Mouse (Mus musculus): ENCODE data around the gene Btbd9. TPM values are rescaled to one million over a fixed set of nuclear protein-coding genes. Genes with fewer than 3 reads are reported as not detected.
A peak's percentile ranks its signal among the peaks of the same experiment; 100 is the strongest.

The Btbd9 gene
- polyA plus RNA-seq, 1 experiment = 80.3 TPM

DNA sequence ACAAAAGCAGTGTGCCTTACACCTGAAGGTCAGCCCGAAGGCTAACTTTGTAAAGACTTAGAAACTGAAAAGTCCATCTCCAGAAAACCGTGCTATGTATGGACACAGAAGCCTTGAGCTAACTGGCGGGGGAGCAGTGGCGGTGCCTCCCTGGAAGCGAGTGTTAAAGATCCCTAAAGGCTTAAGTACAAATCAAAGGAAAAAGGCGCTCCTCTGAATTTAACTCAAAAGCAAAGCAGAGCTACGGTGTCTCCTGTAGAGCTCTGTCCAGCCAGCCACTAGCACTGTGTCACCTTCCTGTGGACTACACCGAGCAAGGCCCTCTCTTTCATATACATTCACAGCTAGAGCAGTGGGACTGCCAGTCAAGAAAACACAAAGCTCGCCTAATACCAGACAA lies 98.1 kb downstream of the Btbd9 start:
- H3K36me3 ChIP-seq (replicated peaks; ENCODE audit: low read length) = peaks cover 39% of the 10 kb centered on the region
- peaks cover 21% of the 10 kb centered on the region for H3K4me1 ChIP-seq
- TF ChIP-seq GATA1 (IDR thresholded peaks at IDR 0.05; ENCODE audit: borderline replicate concordance, low read length) = no peak
- TF ChIP-seq FLI1 (IDR thresholded peaks at IDR 0.05; ENCODE audit: low read length) = no peak
- H3K27me3 ChIP-seq (replicated peaks) = no peaks in the 10 kb centered on the region
- peaks cover under 1% of the 10 kb centered on the region; the same call in 1 of the 2 replicates for H3K9me3 ChIP-seq
- H3K4me3 ChIP-seq (replicated peaks) = no peak overlapping the region

DNA sequence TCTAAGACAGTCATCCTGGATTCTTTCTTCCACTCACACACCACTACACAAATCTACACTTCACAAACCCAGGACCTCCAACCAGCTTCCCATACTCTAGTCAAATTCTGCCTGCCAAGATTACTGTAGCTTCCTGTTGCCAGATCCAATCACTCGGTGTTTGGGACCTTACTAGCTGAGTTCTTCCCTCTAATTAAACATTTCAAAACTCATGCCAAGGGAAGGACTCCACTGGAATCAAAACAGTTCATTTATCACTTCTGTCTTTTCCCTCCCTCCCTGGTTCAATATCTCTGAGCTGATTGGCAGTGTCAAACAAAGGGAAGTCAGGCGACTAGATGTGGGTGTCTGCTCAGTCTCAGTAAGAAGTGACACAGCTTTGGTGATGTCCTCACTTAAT lies 101.7 kb downstream of the Btbd9 start:
- TF ChIP-seq FLI1 (IDR thresholded peaks at IDR 0.05; ENCODE audit: low read length) = no peak
- TF ChIP-seq GATA1 (IDR thresholded peaks at IDR 0.05; ENCODE audit: borderline replicate concordance, low read length) = no peak
- Histone ChIP-seq H3K9me3 (no peaks in the 10 kb centered on the region), H3K4me3 (replicated peaks) (no peak overlapping the region), H3K27me3 (replicated peaks) (no peaks in the 10 kb centered on the region), H3K36me3 (replicated peaks; ENCODE audit: low read length) (peaks cover 17% of the 10 kb centered on the region), H3K4me1 (peaks cover 32% of the 10 kb centered on the region)

DNA sequence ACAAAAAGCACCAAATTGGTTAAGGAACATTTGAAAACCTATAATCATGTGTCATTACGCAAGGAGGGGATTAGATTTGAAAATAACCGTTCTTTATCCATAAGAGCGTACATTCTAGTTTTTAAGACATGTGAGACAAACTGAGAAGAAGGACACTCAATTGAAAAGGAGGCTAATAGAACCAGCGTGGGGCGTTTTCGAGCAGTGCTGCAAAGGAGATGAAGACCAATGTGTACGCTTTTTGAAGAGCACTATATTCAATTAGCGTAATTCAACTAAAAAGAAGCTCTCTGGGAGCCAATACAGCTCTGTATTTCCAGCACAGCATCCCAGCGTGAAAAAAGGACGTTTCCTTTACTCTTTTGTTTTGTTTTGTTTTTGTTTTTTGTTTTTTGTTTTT lies 103.5 kb downstream of the Btbd9 start:
- Histone ChIP-seq H3K4me3 (replicated peaks) (no peak overlapping the region), H3K9me3 (no peaks in the 10 kb centered on the region), H3K27me3 (replicated peaks) (no peaks in the 10 kb centered on the region), H3K4me1 (peaks cover 31% of the 10 kb centered on the region), H3K36me3 (replicated peaks; ENCODE audit: low read length) (peaks cover 13% of the 10 kb centered on the region)
- no peak for TF ChIP-seq GATA1 (IDR thresholded peaks at IDR 0.05; ENCODE audit: borderline replicate concordance, low read length)
- no peak for TF ChIP-seq FLI1 (IDR thresholded peaks at IDR 0.05; ENCODE audit: low read length)

DNA sequence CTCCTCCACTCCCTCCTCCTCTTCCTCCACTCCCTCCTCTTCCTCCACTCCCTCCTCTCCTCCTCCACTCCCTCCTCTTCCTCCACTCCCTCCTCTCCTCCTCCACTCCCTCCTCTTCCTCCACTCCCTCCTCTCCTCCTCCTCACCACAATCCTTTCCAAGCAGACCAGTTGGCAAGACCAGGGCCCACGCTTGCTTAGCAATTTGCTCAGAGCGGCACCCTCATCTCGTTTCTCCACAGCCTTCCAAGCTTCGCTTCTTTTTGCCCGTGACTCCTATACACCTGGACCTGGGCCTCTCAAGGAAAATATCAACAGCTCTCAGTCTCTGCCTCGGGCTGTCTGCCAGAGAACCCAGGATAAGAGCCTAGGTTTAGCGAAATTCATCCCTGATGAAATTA lies 104.8 kb downstream of the Btbd9 start:
- Histone ChIP-seq H3K36me3 (replicated peaks; ENCODE audit: low read length) (peaks cover 5% of the 10 kb centered on the region), H3K27me3 (replicated peaks) (no peaks in the 10 kb centered on the region), H3K4me3 (replicated peaks) (no peak overlapping the region), H3K4me1 (peaks cover 32% of the 10 kb centered on the region), H3K9me3 (no peaks in the 10 kb centered on the region)
- TF ChIP-seq FLI1 (IDR thresholded peaks at IDR 0.05; ENCODE audit: low read length) = no peak
- TF ChIP-seq GATA1 (IDR thresholded peaks at IDR 0.05; ENCODE audit: borderline replicate concordance, low read length) = no peak

DNA sequence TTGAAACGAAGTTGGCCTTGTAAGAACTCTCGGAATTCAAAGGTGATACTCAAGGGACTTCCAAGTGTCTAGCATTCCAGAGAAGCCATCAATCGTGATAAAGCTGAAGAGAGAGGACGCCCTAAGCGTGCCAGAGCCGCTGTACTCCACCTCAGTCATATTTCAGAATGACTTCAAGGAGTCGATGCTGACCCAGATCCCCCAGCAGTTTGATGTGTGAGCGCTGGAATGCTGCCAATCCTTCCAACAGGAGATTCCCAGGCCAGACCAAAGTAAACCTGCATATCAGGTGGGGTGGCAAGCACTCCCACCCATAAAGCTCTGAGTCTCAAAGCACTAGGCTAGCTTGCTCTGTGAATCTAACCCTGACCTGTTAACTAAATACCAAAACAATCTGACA lies 105.5 kb downstream of the Btbd9 start:
- peaks cover 4% of the 10 kb centered on the region for H3K36me3 ChIP-seq (replicated peaks; ENCODE audit: low read length)
- H3K4me3 ChIP-seq (replicated peaks) = no peak overlapping the region
- no peaks in the 10 kb centered on the region for H3K27me3 ChIP-seq (replicated peaks)
- H3K9me3 ChIP-seq = no peaks in the 10 kb centered on the region
- TF ChIP-seq FLI1 (IDR thresholded peaks at IDR 0.05; ENCODE audit: low read length) (no peak), GATA1 (IDR thresholded peaks at IDR 0.05; ENCODE audit: borderline replicate concordance, low read length) (no peak)
- peaks cover 34% of the 10 kb centered on the region for H3K4me1 ChIP-seq

DNA sequence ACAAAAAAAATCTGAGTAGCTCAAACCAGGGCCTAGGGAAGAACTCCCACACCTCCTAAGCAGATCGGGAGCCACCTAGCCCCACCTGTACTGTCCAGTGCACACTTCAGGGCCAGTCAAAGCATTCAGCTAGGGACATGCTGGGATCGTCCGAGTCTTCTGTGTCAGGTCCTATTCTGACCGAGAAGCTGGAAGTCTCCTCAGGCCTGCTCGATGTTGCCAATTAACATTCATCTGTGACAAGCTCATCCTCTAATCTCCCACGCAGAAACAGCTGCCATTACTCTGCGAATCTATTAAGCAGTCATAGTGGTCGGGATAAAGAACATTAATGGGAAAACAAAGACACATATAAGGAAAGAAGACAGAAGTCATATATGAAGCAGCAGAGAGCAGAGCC lies 106.0 kb downstream of the Btbd9 start:
- TF ChIP-seq GATA1 (IDR thresholded peaks at IDR 0.05; ENCODE audit: borderline replicate concordance, low read length) (no peak), FLI1 (IDR thresholded peaks at IDR 0.05; ENCODE audit: low read length) (no peak)
- Histone ChIP-seq H3K36me3 (replicated peaks; ENCODE audit: low read length) (no peaks in the 10 kb centered on the region), H3K4me3 (replicated peaks) (no peak overlapping the region), H3K9me3 (no peaks in the 10 kb centered on the region), H3K27me3 (replicated peaks) (no peaks in the 10 kb centered on the region), H3K4me1 (peaks cover 34% of the 10 kb centered on the region)

DNA sequence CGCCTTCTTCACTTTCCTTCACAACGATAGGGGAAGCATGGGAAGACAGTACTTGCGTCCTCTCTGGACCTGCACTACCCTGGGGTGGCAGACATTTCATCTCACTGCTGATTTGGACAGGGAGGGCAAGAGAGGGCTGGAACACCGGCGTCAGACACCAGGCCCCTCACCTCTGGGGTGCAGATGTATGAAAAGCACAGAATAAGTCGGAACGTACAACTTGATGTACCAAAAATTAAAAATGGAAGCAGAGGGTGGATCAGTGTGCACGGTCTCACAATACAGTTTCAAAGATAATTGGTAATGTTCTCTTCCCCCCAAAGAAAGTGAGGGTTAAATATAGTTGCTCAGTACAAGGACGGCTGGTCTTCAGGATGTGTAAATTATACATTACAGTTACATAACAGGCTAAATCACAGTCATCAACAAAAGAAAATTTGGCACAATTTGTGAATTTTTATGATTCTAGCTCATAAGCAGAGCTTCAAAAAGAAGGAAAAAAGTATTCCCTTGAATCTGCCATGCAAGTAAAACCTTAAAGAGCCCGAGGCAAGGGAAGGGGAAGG lies 106.7 kb downstream of the Btbd9 start:
- H3K4me1 ChIP-seq = peaks cover 34% of the 10 kb centered on the region
- H3K36me3 ChIP-seq (replicated peaks; ENCODE audit: low read length) = no peaks in the 10 kb centered on the region
- no peak for TF ChIP-seq FLI1 (IDR thresholded peaks at IDR 0.05; ENCODE audit: low read length)
- no peak for TF ChIP-seq GATA1 (IDR thresholded peaks at IDR 0.05; ENCODE audit: borderline replicate concordance, low read length)
- no peaks in the 10 kb centered on the region for H3K27me3 ChIP-seq (replicated peaks)
- no peaks in the 10 kb centered on the region for H3K9me3 ChIP-seq
- no peak overlapping the region for H3K4me3 ChIP-seq (replicated peaks)

DNA sequence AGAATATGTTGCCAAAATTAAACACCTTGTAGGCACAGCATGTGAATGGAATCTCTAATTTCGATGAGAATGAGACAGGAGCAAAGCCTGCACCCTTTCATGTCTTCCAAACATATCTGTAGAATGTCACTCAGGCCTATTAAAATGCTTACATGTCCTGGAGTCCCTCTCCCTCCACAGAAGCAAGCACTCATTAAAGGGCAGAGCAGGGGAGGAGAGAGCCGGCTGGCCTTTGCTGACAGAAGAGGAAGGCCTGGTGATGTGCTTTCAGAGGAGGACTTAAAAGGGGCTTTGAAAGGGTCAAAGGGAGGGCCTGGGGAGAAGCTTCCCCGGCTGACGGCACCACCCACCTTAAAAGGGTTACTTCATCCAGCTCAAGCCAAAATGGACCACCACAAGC lies 107.9 kb downstream of the Btbd9 start:
- H3K36me3 ChIP-seq (replicated peaks; ENCODE audit: low read length) = no peaks in the 10 kb centered on the region
- H3K4me3 ChIP-seq (replicated peaks) = no peak overlapping the region
- H3K27me3 ChIP-seq (replicated peaks) = peaks cover 3% of the 10 kb centered on the region
- H3K9me3 ChIP-seq = no peaks in the 10 kb centered on the region
- H3K4me1 ChIP-seq = peaks cover 35% of the 10 kb centered on the region
- no peak for TF ChIP-seq GATA1 (IDR thresholded peaks at IDR 0.05; ENCODE audit: borderline replicate concordance, low read length)
- no peak for TF ChIP-seq FLI1 (IDR thresholded peaks at IDR 0.05; ENCODE audit: low read length)

DNA sequence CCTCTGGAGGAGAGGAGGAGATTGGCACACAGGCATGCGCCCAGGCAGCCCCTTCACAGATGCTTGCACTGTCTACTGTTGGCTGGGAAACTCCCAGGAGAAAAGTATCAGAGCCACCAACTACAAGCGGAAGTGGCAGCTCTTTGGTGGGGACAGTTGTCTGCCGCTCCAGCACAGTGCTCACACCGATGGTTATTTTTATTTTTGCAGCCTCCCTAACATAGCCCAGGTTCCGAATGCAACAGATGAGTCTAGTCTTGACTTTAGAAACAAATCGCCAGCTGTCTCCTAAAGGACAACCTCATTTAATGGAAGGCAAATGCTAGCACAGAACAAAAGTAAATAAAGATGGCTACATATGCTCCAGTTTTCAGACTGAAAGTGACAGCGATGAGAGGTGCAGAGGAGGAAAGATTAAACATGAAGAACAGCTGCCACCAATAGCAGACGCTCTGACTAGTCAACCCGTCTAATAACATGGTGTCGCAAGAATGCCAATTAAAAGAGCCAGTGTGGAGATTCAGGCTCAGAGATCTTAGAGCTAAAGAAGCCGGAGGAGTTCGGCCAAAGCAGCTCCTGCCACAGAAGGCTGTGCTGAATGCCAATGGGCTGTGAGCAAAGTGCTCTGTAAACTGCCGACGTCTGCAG lies 108.6 kb downstream of the Btbd9 start:
- no peaks in the 10 kb centered on the region for H3K9me3 ChIP-seq
- TF ChIP-seq GATA1 (IDR thresholded peaks at IDR 0.05; ENCODE audit: borderline replicate concordance, low read length) (no peak), FLI1 (IDR thresholded peaks at IDR 0.05; ENCODE audit: low read length) (no peak)
- H3K4me3 ChIP-seq (replicated peaks) = no peak overlapping the region
- H3K27me3 ChIP-seq (replicated peaks) = peaks cover 3% of the 10 kb centered on the region
- peaks cover 35% of the 10 kb centered on the region for H3K4me1 ChIP-seq
- H3K36me3 ChIP-seq (replicated peaks; ENCODE audit: low read length) = peaks cover 1% of the 10 kb centered on the region

DNA sequence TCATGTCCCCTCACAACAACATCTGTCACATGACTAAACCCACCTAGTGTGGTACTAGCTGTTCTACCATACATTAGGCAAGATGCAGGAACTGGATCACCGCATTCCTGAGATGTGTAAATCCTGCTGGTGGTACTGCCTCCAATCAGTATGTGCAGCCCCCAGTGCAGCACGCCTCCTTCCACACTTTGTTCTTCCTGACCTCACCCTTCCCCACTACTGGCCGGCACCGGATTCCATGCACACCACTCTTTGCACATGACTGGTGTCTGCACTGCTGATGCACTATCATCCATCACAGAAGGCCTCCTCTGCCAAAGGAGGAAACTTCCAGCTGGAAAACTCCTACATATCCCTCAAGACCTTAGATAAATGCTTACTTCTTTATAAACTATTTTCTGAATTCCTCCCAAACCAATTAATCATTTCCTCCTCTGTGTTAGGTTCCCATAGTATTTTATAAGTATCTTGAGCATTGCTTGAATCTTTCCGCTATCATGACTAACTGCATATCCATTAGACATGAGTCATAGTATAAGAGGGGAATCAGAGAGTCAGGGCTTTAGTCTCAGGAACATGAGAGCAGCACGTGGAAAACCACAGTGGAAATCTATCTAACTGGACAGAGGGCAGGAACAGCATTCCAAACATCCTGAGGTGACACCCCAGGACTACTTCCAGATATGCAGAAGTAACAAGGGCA lies 111.1 kb downstream of the Btbd9 start:
- Histone ChIP-seq H3K9me3 (no peaks in the 10 kb centered on the region), H3K4me1 (peaks cover 25% of the 10 kb centered on the region), H3K36me3 (replicated peaks; ENCODE audit: low read length) (peaks cover 2% of the 10 kb centered on the region), H3K27me3 (replicated peaks) (peaks cover 3% of the 10 kb centered on the region), H3K4me3 (replicated peaks) (peak overlapping the region; percentile 33)
- no peak for TF ChIP-seq GATA1 (IDR thresholded peaks at IDR 0.05; ENCODE audit: borderline replicate concordance, low read length)
- no peak for TF ChIP-seq FLI1 (IDR thresholded peaks at IDR 0.05; ENCODE audit: low read length)

Measured in megakaryocyte, embryonic 14.5 days (primary cell).